Mouse (Mus musculus): ENCODE measurements around the gene Rcsd1.

The Rcsd1 gene

DNA sequence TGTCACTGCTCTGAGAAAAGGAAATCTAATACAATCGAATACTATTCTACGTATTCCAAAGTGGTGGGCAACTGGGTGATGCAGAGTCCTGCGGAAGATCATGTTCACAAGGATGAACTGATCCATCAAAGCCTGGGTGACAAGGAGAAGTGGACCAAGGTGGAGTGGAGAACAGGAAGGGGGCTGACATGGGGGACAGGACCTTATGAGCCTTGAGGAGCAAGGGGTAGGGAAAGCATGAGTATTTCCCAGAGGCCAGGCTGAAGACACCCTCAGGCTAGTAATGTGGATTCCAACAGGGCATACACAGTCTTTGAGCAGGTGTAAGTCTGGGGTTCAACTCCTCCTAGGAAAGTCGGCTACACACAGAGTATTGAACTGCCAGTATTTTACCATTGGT lies 6.9 kb upstream of the Rcsd1 start:
- DNase-seq, result no peak

DNA sequence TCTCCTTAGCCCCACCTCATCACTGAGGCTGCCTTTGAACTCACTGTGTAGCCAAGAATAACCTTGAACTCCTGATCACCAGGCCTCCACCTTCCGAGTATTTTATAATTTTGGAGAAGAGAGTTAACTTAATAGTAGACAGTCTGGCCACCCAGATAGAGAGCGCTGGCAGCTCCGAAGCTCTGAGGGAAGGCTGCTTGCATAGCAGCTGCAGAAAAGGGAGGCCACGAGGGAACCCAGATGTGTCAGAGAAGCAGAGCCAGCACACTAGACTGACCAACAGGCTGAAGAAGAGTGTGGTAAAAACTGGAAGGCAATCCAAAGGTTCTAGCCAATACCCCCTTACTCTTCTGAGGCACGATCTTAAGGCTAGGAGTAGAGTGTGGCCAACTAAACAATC lies 4.2 kb upstream of the Rcsd1 start:
- no peak for DNase-seq

DNA sequence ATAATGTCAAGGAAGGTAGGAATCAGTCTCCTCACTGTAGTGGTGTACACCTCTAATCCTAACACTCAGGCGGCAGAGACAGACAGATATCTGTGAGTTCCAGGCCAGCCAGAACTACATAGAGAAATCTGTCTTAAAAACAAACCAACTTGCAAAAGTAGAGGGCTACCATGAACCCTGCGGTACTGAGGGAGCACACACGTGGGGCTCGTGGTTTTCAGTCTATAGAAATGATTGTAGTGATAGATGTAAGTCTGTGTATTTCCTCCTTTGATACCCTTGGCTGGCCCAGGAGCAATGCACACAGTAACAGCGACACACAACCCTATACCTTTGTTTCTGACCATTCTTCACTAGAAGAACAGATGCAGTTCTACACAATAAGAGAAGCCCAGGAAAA lies 2.4 kb upstream of the Rcsd1 start:
- no peak for DNase-seq

DNA sequence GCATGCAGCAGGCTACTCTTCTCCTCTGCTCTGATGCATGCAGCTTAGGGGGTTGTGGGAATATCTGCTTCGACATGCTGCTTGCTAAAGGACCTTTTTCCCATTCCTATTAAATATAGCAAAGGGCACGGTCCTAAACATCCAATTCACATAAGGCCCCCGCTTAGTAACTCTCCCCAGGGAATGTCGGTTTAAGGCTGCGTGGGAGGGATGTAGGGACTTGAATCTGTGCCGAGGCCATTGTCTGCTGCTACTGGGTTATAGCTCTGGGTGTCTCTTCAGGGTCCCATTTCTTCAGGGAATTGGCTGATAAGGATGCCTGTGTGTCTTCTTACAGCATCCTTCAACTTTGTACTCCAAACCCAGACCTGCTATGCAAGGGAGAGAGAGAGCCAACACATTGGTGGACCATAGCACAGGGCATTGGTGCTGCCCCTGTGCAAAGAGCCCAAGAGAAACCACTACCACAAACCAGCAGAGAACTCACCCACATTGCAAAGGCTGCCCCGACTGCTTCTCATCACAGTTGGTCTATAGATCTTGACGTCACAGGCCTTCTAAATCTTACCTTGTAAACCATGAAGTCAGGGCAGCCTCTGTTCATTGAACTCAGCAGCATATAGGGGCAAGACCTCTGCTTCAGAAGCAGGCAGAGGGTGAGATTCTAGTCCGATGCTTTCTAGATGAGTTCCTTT lies 724 bp downstream of the Rcsd1 start:
- no peak for DNase-seq

DNA sequence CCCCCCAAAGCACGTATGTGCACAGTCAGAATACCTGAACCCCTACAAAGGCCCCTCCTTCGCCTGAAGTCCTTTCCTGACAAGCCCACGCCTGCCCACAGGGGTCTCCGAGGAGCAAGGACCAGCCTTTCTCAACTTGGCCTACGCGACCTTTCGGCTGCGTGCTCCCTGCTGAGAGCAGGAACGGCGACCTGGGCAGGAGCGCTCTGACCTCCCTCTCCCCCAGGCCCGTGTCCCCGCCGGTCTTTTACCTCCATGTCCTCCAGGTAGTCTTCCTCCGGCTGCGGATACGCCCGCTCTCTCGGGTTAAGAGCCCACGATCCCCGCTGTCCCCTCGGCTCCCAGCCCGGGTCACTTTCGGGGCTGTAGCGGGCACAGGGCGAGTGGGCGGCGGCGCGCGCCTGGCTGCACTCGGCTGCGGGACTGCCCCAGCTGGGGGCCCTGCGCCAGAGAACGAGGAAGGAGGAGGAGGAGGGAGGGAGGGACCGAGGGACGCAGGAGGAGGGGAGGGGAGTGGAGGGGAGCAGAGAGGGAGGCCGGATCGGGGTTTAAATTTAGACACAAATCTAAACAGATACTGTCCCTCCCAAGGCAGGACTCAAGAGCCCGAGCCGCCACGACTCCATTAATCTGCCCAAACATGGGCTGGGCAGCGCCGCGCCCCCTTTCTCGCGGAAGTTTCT lies 1.8 kb downstream of the Rcsd1 start:
- DNase-seq, result peak; percentile 83

DNA sequence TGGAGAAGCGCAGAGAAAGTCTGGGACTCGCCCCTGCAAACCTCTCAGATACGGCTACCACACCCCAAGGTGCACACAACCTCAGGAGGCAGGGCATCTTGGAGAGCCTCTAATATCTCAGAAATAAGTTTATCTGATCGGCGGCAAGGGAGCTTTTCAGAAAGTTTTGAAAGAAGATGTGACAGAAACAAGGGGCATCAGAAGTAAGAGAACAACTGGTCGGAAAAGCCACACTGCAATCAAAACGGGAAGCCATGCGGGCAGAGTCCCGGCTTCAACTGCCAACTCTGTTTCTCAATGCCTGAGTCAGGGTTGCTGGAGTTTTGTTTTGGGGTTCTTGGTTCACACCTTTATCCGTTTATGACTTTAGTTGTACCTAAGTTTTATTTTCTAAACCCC lies 2.3 kb downstream of the Rcsd1 start:
- DNase-seq, result no peak

DNA sequence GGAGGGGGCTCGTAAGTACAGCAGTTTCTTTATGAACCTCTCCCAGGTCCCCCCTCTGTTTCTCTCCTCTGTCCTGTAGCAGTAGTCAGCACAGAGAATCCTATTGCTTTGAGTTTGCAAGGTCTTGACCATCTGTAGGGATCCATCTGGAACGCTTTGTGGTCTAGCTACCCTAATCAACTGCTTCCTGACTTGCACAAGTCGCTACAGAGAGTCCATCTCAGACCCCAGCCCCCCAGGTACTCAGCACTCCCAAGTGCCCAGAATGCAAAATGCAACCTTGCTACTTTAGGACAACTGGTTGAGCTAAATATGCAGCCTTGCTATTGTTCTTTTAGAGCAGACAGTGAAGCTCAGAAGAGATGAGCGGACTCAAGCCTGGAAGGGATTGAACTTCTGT lies 3.1 kb downstream of the Rcsd1 start:
- no peak for DNase-seq

DNA sequence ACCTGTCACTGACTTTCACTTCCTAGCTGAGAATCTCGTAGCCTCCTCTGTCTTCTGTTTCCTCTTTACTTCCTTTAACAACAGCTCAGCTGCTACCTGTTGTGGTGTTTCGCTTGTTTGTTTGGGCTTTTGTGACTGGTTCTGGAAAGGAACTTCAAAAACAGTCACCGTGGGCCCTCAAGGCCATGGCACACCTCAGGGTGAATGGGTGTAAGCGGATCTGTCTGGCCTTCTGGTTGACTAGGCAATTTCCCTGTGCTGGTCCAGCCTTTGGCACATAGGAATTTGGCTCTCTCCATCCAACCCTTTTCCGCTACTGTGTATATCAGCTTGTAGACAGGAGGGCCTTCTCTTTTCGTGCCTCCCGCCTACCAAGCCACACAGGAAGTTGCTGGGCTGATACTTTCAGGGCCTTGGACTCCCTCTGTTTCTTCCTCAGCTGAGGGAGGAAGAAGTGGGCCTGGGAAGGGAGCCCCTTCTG lies 3.6 kb downstream of the Rcsd1 start:
- no peak for DNase-seq

DNA sequence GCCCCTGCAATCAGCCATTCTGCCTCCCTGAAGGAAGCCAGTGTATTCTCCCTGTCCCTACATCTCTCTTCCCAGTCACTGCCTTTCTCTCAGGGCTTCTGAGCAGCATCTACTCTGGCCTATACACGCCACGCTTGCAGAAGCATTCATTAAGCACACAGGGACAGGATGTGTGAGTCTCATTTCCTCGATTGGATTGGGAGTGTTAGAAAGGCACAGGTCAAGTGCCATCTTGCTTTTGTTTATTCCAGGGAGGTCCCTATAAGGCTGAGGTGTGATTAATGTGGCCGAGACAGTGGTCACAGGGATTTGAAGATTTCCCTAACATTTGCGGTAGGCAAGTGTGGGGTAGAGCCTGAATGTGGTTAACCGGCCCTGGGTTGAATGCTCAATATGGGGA lies 4.2 kb downstream of the Rcsd1 start:
- DNase-seq, result no peak

DNA sequence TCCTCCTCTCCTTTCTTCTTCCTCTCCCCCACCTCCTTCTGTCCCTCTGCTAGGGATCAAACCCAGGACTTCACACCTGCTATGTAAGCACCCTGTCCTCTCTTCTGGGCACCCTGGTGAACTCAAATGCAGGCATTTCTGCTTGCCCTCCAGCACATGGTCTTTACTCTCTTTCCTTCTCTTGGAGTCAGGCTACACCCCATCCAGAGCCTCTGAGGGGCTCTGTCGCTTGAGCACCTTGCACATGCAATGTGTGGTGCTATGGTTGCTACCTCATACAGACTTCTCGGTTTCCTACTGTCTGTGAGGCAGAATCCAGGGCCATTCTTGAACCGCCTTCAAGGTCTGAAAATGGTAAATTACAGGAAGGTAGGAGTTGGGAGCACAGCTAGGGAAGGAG lies 4.7 kb downstream of the Rcsd1 start:
- no peak for DNase-seq

DNA sequence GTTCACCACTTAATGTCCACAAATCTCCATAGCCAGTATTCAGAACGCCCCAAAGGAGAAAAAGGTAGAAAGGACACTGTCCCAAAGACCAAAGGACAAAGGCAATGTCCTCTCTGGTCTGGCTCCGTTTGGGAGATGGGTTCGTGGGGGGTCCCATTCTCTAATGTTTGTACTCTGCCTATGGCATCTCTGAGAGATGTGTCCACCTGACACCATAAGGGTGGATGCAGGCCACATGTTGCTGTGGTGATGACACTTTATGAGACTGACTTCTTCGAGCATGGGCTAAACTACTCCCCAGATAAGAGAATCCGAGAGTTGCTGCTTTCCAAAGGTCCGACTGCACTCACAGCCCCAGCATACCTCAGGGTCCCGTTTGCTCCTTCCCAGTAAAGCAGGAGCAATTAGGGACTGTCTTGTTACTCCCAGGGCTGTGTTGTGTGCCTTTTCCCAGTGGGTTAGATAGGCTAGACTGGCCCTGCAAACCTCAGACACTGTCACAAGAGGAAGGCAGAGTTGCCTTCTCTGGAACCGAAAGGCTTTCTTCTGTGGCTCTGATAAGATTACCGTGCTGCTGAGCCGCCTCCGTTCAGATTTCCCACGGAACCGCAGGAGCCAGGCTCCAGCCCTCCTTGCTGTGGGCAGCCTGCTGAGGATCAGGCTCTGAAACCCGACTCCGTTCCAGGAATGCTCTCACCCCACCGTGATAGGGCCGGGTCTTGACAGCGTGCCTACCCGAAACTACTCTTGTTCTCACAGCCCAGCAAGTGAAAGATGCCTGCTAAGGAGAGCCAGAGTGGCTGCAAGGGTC lies 7.1 kb downstream of the Rcsd1 start:
- no peak for DNase-seq

DNA sequence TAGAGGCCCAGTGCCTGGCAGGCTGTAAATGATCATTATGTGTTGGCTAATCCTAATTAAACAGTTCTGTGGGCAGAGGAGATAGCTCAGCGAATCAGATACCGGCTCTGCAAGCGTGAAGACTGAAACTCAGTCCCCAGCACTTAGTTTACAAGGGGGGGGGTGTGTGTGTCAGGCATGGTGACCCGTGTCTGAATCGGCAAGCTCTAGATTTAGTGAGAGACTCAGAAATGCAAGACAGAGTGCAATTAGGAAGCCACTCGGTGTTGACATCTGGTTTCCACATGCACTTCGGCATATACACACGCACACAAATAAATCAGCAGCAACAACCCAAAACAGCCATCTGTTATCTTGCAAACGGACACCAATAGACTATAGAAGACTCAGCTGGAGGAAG lies 8.0 kb downstream of the Rcsd1 start:
- DNase-seq, result no peak

DNA sequence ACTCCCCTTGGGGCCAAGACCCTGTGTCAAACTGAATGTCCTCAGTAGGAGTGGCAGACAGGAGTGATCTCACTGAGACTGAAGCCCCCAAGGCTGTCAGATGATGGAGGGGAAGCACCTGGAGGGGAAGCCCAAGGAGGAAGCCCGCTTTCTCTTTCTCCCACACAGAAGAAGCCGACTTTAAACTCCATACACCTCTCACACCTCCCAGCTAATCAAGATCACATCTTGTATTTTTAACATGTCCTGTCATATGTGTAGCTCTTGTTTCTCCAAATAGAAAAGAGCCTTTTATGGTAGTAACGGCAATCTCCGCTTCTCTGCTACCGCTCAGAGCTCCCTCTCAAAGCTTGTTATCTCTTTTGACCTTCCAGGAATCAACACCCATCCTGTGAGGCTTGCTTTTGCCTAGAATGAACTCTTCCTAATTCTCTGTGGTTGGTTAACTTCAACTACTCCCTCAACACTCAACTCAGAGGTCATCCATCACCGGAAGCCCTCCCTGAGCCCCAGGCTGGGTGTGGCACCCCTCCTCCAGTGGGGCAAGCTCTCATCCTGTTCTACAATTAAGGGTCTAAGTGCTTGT lies 8.5 kb downstream of the Rcsd1 start:
- DNase-seq, result no peak

DNA sequence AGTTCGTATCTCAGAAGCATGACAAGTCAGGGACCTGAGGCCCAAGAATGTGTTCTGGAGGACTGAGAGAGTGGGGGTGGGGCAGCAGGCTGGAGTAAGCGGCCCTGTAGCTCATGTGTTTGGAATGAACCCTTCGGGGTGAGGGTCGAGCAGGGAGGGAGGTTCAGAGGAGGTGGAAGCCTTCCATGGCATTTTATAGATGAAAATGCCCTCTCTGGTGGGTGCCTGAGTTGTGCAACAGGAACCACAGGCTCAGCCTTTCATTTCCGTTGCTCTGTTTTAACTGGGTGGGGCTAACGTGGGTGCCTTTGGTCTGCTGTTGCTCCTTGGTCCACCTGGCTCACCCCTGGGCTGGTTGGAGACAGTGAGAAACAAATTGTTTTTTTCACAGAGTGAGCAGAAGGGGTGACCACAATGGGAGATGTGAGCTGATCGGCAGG lies 9.2 kb downstream of the Rcsd1 start:
- DNase-seq, result no peak

DNA sequence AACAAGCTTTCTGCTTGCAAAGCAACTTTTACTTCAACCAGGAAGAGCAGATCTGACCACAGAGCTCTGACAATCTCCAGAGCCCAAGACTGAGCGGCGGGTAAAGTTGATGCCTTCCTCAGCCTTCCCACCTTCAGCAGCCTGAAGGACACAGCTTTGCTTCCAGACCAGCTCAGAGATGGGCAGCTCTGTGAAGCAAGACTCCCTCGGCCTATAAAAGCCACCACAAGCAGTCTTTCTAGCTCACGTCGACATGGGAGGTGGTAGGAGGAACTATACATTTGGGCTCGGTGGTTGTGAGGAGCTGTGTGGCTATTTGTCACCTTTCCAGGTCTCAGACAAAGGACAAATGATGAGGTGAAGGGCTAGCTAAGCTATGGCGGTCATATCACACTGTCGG lies 11.9 kb downstream of the Rcsd1 start:
- DNase-seq, result no peak

DNA sequence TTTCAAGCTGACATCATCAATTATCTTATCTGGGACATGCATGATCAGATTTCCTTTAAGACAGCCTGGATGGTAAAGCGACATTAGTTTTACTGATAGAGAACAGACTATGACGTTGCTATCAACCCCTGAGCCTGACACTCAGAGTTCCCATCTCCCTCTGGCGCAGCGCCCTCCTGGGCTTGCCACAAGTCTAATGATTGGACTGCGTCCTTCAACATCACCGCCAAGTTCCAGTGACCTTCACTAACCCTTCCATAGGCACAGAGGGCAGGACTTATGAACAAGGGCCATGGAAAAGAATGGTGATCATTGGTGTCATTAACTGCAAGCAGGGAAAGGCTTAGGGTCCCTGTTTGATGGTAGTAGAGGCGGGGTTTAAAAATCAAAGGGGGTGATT lies 12.7 kb downstream of the Rcsd1 start:
- no peak for DNase-seq

DNA sequence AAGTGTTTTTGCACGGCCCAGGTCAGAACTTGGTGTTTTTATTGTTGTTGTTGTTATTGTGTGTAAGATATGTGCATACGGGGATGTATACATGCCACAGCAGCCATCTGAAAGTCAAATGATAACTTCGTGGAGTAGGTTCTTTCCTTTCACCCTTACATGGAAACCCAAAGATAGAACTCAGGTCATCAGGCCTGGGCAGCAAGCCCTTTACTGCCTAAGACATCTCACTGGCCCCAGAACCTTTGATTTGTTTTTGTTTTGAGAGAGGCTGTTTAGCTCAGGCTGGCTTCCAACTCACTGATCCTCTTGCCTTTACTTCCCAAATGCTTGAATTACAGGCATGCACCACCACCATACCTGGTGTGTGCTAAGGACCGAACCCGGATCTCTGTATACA lies 13.5 kb downstream of the Rcsd1 start:
- DNase-seq, result no peak

DNA sequence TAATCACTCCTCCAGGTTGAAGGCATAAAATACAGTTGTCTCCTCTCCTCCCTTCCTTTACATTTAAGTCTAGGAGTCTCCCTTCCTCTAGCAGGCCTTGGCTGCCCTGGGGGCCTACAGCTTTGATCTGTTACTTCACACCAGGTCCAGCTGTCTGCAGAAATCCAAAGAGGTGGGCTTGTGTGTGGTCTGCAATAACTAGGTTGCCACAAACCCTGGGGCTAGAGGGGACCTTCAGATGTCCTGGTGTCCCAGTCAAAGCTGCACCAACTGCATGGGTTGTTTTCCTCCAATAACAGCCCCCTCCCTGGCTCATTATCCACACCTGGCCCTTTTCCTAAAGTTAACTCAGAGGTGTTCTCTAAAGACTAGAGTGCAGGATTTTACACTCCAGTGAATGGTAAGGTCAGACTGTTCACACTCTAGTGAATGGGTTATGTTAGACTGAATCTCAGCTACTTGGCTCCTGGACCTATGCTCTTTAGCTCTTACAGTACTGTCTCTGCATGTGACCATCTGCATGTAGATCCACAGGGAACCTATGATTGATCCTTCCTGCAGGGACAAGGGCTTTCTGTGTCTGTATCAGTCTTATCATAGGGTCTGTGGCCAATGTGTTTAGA lies 14.1 kb downstream of the Rcsd1 start:
- no peak for DNase-seq

DNA sequence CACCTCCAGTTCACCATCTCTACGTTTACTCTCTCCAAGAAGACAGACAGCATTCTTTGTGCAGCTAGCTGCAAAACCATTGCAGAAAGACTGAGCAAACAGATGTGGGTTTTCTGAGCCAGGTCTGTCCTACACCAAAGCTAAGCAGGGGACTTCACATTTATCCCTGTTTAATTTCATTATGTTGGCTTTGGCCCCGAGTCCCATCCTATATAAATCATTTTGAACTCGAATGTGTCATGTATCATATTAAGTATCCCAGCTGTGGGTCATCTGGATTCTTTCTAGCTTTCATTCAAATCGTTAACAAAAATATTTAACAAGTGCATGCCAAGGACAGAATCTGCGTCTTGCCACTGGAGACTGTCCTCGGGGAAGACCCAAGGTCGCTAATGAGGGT lies 15.7 kb downstream of the Rcsd1 start:
- DNase-seq, result peak; percentile 51

DNA sequence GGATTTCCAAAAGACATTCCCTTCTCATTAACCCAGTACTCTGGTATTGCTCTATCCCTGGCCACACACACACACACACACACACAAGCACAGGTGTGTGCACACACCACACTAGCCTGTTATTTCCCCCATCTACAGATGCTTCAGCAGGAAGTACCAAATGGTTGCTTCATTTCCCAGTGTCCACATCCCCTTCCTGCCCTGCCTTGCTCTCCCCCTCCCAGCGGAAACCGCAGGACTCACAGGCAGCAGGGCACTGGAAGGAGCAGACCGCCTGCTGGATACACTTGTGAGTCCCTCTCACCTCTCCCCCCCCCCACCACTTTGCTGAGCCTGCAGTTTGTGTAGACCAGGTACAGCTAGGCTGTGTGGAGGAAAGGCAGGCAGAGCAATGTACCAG lies 18.0 kb downstream of the Rcsd1 start:
- peak; percentile 77 for DNase-seq

DNA sequence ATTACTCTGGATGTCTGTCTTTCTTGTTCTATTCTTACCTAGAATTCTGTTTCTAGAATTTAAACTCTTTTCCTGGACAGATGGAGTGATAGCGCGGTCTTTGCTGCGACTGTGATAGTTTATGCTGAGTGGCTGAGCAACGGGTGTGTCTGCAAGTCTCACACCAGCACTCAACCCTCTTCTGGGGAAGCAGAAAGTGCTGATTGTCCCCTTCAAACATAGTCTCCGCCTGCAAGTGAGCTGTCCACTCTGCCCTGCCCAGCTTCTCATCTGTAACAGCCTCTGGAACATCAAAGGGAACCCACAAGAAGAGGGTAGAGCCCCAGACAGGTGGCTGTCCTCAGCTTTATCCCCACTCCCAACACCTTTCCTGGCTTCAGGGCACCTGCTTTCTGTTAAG lies 19.7 kb downstream of the Rcsd1 start:
- no peak for DNase-seq

DNA sequence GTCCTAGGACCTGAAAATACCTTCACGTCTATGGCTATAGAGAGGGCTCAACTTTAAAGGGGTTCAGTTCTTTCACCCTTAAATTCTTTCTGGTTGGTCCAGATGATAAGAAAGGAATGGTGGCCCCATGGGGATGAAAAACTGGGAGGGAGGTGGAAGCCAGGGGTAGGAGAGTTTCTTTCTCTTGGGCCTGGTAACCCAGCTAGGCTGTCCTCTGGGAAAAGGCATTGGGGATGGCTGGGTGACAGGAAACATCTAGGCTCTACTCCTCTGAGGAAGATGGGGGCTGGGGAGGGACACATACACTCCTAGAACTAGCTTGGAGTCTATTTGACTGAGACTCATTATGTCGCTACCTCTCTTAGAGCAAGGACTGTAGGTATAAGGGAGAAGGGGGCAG lies 21.7 kb downstream of the Rcsd1 start:
- DNase-seq, result no peak

DNA sequence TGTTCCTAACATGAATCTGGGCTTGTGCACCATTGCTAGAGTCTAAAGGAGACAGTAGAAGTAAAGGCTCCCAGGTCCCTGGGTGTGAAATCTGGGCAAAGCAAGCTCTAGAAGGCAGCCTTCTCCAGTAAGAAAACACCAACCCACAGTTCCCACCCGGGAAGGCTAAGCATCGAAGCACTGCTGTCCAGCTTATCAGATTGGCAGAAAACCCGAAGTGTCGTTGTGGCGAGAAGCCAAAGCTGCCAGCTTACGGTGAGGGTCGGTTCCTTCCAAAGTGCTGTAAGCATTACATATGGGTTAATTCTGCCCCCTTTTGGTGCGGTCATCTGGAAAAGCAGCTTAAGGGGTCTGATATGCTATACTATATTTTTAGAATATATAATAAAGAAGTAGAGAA lies 22.6 kb downstream of the Rcsd1 start:
- no peak for DNase-seq
